Mouse (Mus musculus) kidney, postnatal 25 days (tissue): Measurements from ENCODE around the gene Elavl1.

Source experiments
- DNase-seq, 2 experiments: peaks; one replicate each; pipeline ENCODE4 v3.0.0; 2021; ENCODE audit warnings: mixed read lengths in 2 of 2

The Elavl1 gene

GRCm38 (mm10) chr8:4257350-4257749 lies 67.9 kb downstream of the Elavl1 start:
- DNase-seq: no peak

- DNase-seq: peak in 1 of 2 experiments; percentile 31
These were observed 68.3 kb downstream of the Elavl1 start for GRCm38 (mm10) chr8:4256911-4257310.

GRCm38 (mm10) chr8:4255471-4255870 lies 69.7 kb downstream of the Elavl1 start:
- DNase-seq: peak in 1 of 2 experiments; percentile 30

- peak; percentile 86 to 90 for DNase-seq
These were observed 71.2 kb downstream of the Elavl1 start for GRCm38 (mm10) chr8:4254001-4254400.

- DNase-seq: peak; percentile 98 to 99
These were observed 72.0 kb downstream of the Elavl1 start, which contains the start of gene Snapc2 for GRCm38 (mm10) chr8:4252934-4253841. Gene Snapc2, plus strand, starts transcription at chr8:4253080.

- DNase-seq: no peak
These were observed 73.0 kb downstream of the Elavl1 start for GRCm38 (mm10) chr8:4252116-4252760.

GRCm38 (mm10) chr8:4250306-4250970 lies 74.8 kb downstream of the Elavl1 start:
- DNase-seq: peak; percentile 89

- peak in 1 of 2 experiments; percentile 44 for DNase-seq
These were observed 76.0 kb downstream of the Elavl1 start for GRCm38 (mm10) chr8:4249213-4249612.

GRCm38 (mm10) chr8:4247951-4248540 lies 77.2 kb downstream of the Elavl1 start, which contains the start of gene Tgfbr3l:
Gene Tgfbr3l, plus strand, starts transcription at chr8:4248214.
- DNase-seq: peak in 1 of 2 experiments; percentile 34

GRCm38 (mm10) chr8:4247241-4247640 lies 78.0 kb downstream of the Elavl1 start:
- DNase-seq: no peak

GRCm38 (mm10) chr8:4245737-4246136 lies 79.5 kb downstream of the Elavl1 start:
- DNase-seq: peak in 1 of 2 experiments; percentile 38

GRCm38 (mm10) chr8:4245061-4245460 lies 80.2 kb downstream of the Elavl1 start:
- DNase-seq: peak in 1 of 2 experiments; percentile 23

GRCm38 (mm10) chr8:4239193-4239890 lies 85.9 kb downstream of the Elavl1 start:
- peak in 1 of 2 experiments; percentile 22 for DNase-seq

GRCm38 (mm10) chr8:4238434-4239192 lies 86.6 kb downstream of the Elavl1 start, which contains the start of the genes Map2k7 and Gm49320:
Gene Map2k7, plus strand, starts transcription at chr8:4238740.
Gene Gm49320, plus strand, starts transcription at chr8:4238865.
- peak; percentile 100 for DNase-seq

- peak; percentile 33 to 54 for DNase-seq
These were observed 87.3 kb downstream of the Elavl1 start for GRCm38 (mm10) chr8:4237814-4238433.
